Mouse (Mus musculus): Measurements from ENCODE around the gene Casp4. TPM values are rescaled to one million over a fixed set of nuclear protein-coding genes. Genes with fewer than 3 reads are reported as not detected.
A peak's percentile ranks its signal among the peaks of the same experiment; 100 is the strongest.

The Casp4 gene
- polyA plus RNA-seq, 1 experiment from 2014 or later, result 5.9 TPM

- no peaks in the 10 kb centered on the region for H3K36me3 ChIP-seq
- H3K27ac ChIP-seq, result no peak overlapping the region
- H3K9ac ChIP-seq, result no peak overlapping the region
- no peaks in the 10 kb centered on the region for H3K27me3 ChIP-seq
- H3K4me1 ChIP-seq, result no peaks in the 10 kb centered on the region
- no peaks in the 10 kb centered on the region for H3K9me3 ChIP-seq (replicated peaks)
- no peak for ATAC-seq (replicated peaks; ENCODE audit: low FRiP score)
- no peak overlapping the region for H3K4me2 ChIP-seq
- no peak overlapping the region for H3K4me3 ChIP-seq (replicated peaks)
- 74% methylated on average over 3 of the region's 3 CpGs for WGBS
Observed at GRCm38 (mm10) chr9:5328204-5328603, 19.6 kb downstream of the Casp4 start.

DNA sequence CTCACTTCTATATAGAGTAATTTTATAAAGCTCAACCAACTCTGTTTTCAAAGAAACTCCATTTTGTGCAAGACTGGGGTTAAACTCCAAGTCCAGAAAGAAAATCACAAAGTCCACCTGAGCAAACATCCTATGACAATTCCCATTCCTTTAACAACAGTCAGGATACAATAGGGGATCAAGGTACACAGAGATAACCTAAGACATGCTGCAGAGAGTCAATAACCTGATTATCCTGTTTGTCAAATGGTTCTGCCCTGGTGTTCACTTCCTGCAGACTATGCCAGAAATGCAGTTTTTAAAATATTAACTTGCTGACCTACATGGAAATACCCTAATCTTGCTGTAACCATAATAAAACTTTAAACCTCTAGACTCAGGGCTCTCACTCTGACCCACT lies 23.8 kb downstream of the Casp4 start:
- no peak overlapping the region for H3K4me3 ChIP-seq (replicated peaks)
- ATAC-seq (replicated peaks; ENCODE audit: low FRiP score), result no peak

GRCm38 (mm10) chr9:5333422-5333821 lies 24.8 kb downstream of the Casp4 start:
- Histone ChIP-seq H3K4me2 (no peak overlapping the region), H3K27ac (no peak overlapping the region), H3K36me3 (no peaks in the 10 kb centered on the region), H3K9me3 (replicated peaks) (no peaks in the 10 kb centered on the region), H3K27me3 (no peaks in the 10 kb centered on the region), H3K4me1 (no peaks in the 10 kb centered on the region), H3K4me3 (replicated peaks) (no peak overlapping the region), H3K9ac (no peak overlapping the region)
- no peak for ATAC-seq (replicated peaks; ENCODE audit: low FRiP score)
- WGBS, result 87% methylated on average over 1 of the region's 1 CpGs

More for the DNA sequence above, 23.8 kb downstream of the Casp4 start:
- H3K27me3 ChIP-seq, result no peaks in the 10 kb centered on the region
- no peaks in the 10 kb centered on the region for H3K36me3 ChIP-seq
- H3K9me3 ChIP-seq (replicated peaks), result no peaks in the 10 kb centered on the region
- no peak overlapping the region for H3K9ac ChIP-seq
- no peak overlapping the region for H3K4me2 ChIP-seq
- H3K4me1 ChIP-seq, result no peaks in the 10 kb centered on the region
- no peak overlapping the region for H3K27ac ChIP-seq

- no peak for ATAC-seq (replicated peaks; ENCODE audit: low FRiP score)
- H3K36me3 ChIP-seq, result no peaks in the 10 kb centered on the region
- H3K9ac ChIP-seq, result no peak overlapping the region
- WGBS, result 83% methylated on average over 1 of the region's 1 CpGs
- H3K9me3 ChIP-seq (replicated peaks), result no peaks in the 10 kb centered on the region
- H3K4me2 ChIP-seq, result no peak overlapping the region
- H3K27ac ChIP-seq, result no peak overlapping the region
- no peak overlapping the region for H3K4me3 ChIP-seq (replicated peaks)
- H3K4me1 ChIP-seq, result no peaks in the 10 kb centered on the region
- no peaks in the 10 kb centered on the region for H3K27me3 ChIP-seq
Observed at GRCm38 (mm10) chr9:5343092-5343491, 34.5 kb downstream of the Casp4 start.

DNA sequence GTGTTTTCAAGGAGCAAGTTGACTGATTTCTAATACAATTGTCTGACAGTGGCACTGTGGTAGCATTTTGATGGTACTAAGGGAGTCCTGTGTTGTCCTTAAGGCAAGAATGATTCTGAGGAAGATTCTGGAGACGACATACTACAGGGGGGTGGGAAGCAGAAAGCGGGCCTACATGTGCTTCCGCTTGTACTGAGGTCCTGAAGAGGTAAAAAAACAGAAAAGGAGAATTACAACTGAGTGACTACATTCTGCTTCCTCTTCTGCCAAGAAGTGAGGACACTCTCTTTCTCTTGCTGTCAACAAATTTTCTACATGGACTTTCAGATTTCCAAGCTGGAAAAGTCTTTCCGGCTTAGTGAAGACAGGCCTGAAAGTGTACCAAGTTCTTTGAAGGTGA lies 35.5 kb downstream of the Casp4 start:
- ATAC-seq (replicated peaks; ENCODE audit: low FRiP score), result no peak
- no peak overlapping the region for H3K4me3 ChIP-seq (replicated peaks)
- 92% methylated on average over 4 of the region's 4 CpGs for WGBS

DNA sequence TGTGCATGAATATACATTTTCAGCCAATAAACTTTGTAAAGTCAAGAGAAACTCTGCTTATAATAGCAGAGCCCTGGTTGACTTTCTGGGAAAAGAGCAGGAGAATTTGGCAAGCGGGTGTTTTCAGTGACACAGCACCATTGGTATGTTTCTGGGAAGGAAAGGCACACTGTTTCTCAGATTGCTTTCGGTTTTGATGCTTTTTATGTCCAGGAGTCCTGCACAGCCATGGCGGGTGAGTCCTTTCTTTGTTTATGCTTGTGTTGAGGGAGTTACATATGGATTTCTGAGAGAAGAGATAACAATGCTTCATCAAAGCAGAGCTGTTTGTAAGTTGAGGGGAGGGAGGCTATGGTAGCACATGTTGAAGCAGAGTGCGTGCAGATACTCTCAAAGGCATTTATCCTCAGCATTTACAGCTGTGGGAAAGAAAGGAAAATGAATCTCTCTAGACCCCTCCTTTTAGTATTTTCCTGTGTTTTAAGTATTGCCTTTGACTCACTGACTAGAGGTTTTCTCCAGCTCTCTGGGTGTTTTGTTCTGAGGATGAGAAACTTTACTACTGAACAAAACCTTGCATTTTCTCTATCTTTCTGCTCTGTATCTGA lies 36.8 kb downstream of the Casp4 start, which contains the start of gene Casp12:
Casp12 (plus strand) TSS at position 140 of the 608 bp plus-strand sequence.
- Histone ChIP-seq H3K4me1 (no peaks in the 10 kb centered on the region), H3K9me3 (replicated peaks) (no peaks in the 10 kb centered on the region), H3K4me2 (peak within 1 kb of the TSS; percentile 28; the same call in 1 of the 2 replicates), H3K9ac (no peak within 1 kb of the TSS), H3K27me3 (no peaks in the 10 kb centered on the region), H3K36me3 (no peaks in the 10 kb centered on the region), H3K4me3 (replicated peaks) (no peak within 1 kb of the TSS), H3K27ac (peak within 1 kb of the TSS; percentile 39)
- ATAC-seq (replicated peaks; ENCODE audit: low FRiP score), result no peak
- 61% methylated on average over 4 of the region's 4 CpGs for WGBS

More for the DNA sequence above, 35.5 kb downstream of the Casp4 start:
- Histone ChIP-seq H3K9me3 (replicated peaks) (no peaks in the 10 kb centered on the region), H3K27ac (no peak overlapping the region), H3K4me2 (no peak overlapping the region), H3K4me1 (no peaks in the 10 kb centered on the region), H3K9ac (no peak overlapping the region), H3K36me3 (no peaks in the 10 kb centered on the region), H3K27me3 (no peaks in the 10 kb centered on the region)

DNA sequence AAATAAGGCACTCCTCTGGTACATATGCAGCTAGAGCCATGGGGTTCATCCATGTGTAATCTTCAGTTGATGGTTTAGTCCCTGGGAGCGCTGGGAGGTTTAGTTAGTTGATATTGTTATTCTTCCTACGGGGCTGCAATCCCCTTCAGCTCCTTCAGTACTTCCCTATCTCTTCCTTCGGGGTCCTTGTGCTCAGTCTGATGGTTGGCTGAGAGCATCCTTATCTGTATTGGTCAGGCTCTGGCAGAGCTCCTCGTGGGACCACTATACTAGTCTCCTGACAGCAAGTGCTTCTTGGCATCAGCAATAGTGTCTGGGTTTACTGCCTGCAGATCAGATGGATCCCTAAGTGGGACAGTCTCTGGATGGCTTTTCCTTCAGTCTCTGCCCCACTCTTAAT lies 38.8 kb downstream of the Casp4 start:
- no peaks in the 10 kb centered on the region for H3K36me3 ChIP-seq
- no peaks in the 10 kb centered on the region for H3K9me3 ChIP-seq (replicated peaks)
- no peak for ATAC-seq (replicated peaks; ENCODE audit: low FRiP score)
- H3K4me2 ChIP-seq, result no peak overlapping the region
- H3K4me1 ChIP-seq, result no peaks in the 10 kb centered on the region
- H3K9ac ChIP-seq, result no peak overlapping the region
- no peak overlapping the region for H3K27ac ChIP-seq
- H3K4me3 ChIP-seq (replicated peaks), result no peak overlapping the region
- H3K27me3 ChIP-seq, result no peaks in the 10 kb centered on the region
- WGBS, result 83% methylated on average over 4 of the region's 4 CpGs

DNA sequence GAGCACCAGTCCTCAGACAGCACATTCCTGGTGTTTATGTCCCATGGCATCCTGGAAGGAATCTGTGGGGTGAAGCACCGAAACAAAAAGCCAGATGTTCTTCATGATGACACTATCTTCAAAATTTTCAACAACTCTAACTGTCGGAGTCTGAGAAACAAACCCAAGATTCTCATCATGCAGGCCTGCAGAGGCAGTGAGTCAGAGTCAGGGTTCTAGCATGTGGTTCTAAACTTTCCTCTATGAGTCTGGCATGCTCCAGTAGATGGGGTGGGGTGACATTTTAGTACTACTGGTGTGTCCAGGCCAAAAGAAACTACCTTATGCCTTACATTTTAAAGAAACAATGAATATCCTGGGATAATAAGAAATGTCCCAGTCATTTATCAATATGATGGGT lies 45.0 kb downstream of the Casp4 start:
- Histone ChIP-seq H3K27ac (no peak overlapping the region), H3K9me3 (replicated peaks) (no peaks in the 10 kb centered on the region), H3K27me3 (no peaks in the 10 kb centered on the region), H3K4me2 (no peak overlapping the region), H3K36me3 (no peaks in the 10 kb centered on the region), H3K4me3 (replicated peaks) (no peak overlapping the region), H3K9ac (no peak overlapping the region), H3K4me1 (no peaks in the 10 kb centered on the region)
- no peak for ATAC-seq (replicated peaks; ENCODE audit: low FRiP score)
- WGBS, result 81% methylated on average over 2 of the region's 2 CpGs

GRCm38 (mm10) chr9:5356801-5357200 lies 48.2 kb downstream of the Casp4 start:
- no peak overlapping the region for H3K9ac ChIP-seq
- H3K9me3 ChIP-seq (replicated peaks), result no peaks in the 10 kb centered on the region
- no peak overlapping the region for H3K4me2 ChIP-seq
- no peaks in the 10 kb centered on the region for H3K36me3 ChIP-seq
- no peaks in the 10 kb centered on the region for H3K27me3 ChIP-seq
- H3K4me3 ChIP-seq (replicated peaks), result no peak overlapping the region
- H3K27ac ChIP-seq, result no peak overlapping the region
- no peak for ATAC-seq (replicated peaks; ENCODE audit: low FRiP score)
- no peaks in the 10 kb centered on the region for H3K4me1 ChIP-seq

Other genes with a start within 250 kb of the Casp4 start
- 1.2 and 1.3 TPM in 2 replicates for gene Casp1, start 10.3 kb upstream of the Casp4 start, polyA plus RNA-seq (2015; fragmentation: Nextera tagmentation; extraction: Ambion mirVana)
- 4.3 and 5.8 TPM in 2 replicates for gene Casp12, start 36.6 kb downstream of the Casp4 start, polyA plus RNA-seq (2015; fragmentation: Nextera tagmentation; extraction: Ambion mirVana)